Mouse (Mus musculus) midbrain, embryonic 14.5 days (tissue): ENCODE measurements around the gene Nmt1. TPM values are rescaled to one million over a fixed set of nuclear protein-coding genes. Genes with fewer than 3 reads are reported as not detected.
A peak's percentile ranks its signal among the peaks of the same experiment; 100 is the strongest.

Experiments used
- ATAC-seq: fragments of 200-750 bp; cut with Nextera tagmentation; 2 replicates; pipeline ENCODE4 v1.8.0; 2017; ENCODE audit warnings: moderate number of reproducible peaks, moderate library complexity; ENCODE audit not compliant: low FRiP score, low TSS enrichment
- DNase-seq: peaks from one replicate; pipeline ENCODE4 v3.0.0-alpha.2; 2015
- H3K27ac ChIP-seq: fragments of 300-500 bp; sonication (generic); replicated peaks from 2 replicates; pipeline ENCODE4 v1.5.1; 2014; ENCODE audit warnings: mild to moderate bottlenecking, low read depth, low read length, moderate library complexity
- H3K27me3 ChIP-seq: fragments of 300-500 bp; sonication (generic); 2 replicates; pipeline ENCODE4 v1.6.1; 2014; ENCODE audit warnings: low read length, control low read depth, mixed read lengths; ENCODE audit not compliant: control insufficient read depth, insufficient read depth
- H3K36me3 ChIP-seq: fragments of 300-500 bp; sonication (generic); 2 replicates; pipeline ENCODE4 v1.6.1; 2014; ENCODE audit warnings: low read length, control low read depth; ENCODE audit not compliant: control insufficient read depth, insufficient read depth
- H3K4me1 ChIP-seq: fragments of 300-500 bp; sonication (generic); 2 replicates; pipeline ENCODE4 v1.6.1; 2014; ENCODE audit warnings: mild to moderate bottlenecking, antibody characterized with exemption, low read length, control low read depth; ENCODE audit not compliant: control insufficient read depth, insufficient read depth
- H3K4me2 ChIP-seq: fragments of 300-500 bp; sonication (generic); 2 replicates; pipeline ENCODE4 v1.6.1; 2014; ENCODE audit warnings: mild to moderate bottlenecking, low read length, moderate library complexity
- H3K4me3 ChIP-seq: fragments of 300-500 bp; sonication (generic); replicated peaks from 2 replicates; pipeline ENCODE4 v1.5.1; 2014; ENCODE audit warnings: low read depth, low read length
- H3K9ac ChIP-seq: fragments of 300-500 bp; sonication (generic); replicated peaks from 2 replicates; pipeline ENCODE4 v1.6.1; 2014; ENCODE audit warnings: mild to moderate bottlenecking, low read length, moderate library complexity
- H3K9me3 ChIP-seq: fragments of 300-500 bp; sonication (generic); 2 replicates; pipeline ENCODE4 v1.6.1; 2016; ENCODE audit warnings: low read length, control low read depth, mixed read lengths; ENCODE audit not compliant: control insufficient read depth
- whole genome bisulfite sequencing: fragments of 180-500 bp; shearing (Covaris S2); extraction: QIAGEN DNeasy Blood & Tissue Kit; methylation state at CpG from one replicate; pipeline ENCODE4 v1.1.7; 2014; 5-methylcytosine and 5-hydroxymethylcytosine counted together
- polyA plus RNA-seq: library from polyadenylated mRNA; unstranded; fragments of >200 nt; fragmentation: Nextera tagmentation; extraction: Ambion mirVana; gene quantifications from 2 replicates; pipeline ENCODE4 v1.2.1, GENCODE M21; 2014

Gene Nmt1
- polyA plus RNA-seq, 1 experiment from 2014 or later = 38.0 TPM

DNA sequence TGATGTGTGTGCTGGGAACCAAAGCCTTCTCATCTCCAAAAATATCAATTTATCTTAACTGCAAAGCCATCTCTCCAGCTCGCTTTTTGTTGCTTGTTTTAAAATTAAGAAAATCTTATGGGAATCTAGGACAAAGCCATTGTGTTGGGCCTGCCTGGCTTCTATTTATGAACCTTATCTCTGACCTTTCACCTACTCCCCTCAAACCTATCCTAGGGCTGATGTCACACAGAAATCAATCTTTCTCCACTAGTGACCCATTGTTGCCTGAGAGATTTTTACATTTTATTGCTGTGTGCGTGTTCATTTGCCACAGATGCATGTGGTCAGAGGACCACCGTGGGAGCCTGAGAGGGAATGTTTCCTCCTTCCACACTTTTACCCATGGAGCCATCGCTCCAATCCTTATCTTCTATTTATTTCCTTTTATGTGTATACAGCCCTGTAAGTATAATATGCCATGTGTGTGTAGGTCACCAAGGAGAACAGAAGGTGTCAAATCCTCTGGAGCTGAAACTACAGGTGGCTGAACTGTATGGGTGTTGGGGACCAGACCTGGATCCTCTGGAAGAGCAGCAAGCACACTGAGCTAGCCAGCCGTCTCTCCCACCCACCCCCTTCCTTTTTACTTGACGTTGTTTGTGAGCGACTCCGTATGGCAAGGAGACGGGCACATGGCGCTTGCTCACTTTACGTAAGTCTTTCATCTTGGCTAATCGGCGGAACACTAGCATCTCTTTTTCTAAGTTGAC, 17.4 kb upstream of the Nmt1 start:
- H3K4me1 ChIP-seq = peaks cover 7% of the 10 kb centered on the region
- H3K9ac ChIP-seq = no peak overlapping the region
- no peaks in the 10 kb centered on the region for H3K9me3 ChIP-seq
- DNase-seq (no peak), ATAC-seq (no peak)
- H3K27ac ChIP-seq = no peak overlapping the region
- no peak overlapping the region for H3K4me3 ChIP-seq
- no peaks in the 10 kb centered on the region for H3K27me3 ChIP-seq
- H3K4me2 ChIP-seq = no peak overlapping the region
- H3K36me3 ChIP-seq = 0 out of 2 replicates have a peak, but pooled peaks cover 8% of the 10 kb centered on the region
- 85% methylated on average over 13 of the region's 13 CpGs for WGBS

DNA sequence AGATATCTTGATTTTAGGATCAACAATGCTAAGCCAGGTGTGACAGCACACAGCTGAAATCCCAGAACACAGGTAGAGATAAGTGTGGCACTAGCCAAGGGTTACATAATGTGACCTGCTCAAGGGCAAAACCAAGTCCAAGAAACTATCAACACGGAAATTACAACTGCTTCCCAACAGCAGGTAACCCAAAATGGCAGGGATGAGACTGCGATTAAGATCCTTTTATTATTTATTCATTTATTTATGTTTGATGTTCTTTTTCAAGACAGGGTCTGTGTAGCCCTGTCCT, 16.8 kb upstream of the Nmt1 start:
- 94% methylated on average over 2 of the region's 2 CpGs for WGBS
- H3K27ac ChIP-seq = no peak overlapping the region
- H3K9ac ChIP-seq = no peak overlapping the region
- H3K27me3 ChIP-seq = no peaks in the 10 kb centered on the region
- H3K9me3 ChIP-seq = no peaks in the 10 kb centered on the region
- H3K4me3 ChIP-seq = no peak overlapping the region
- peaks cover 11% of the 10 kb centered on the region for H3K4me1 ChIP-seq
- no peak overlapping the region for H3K4me2 ChIP-seq
- ATAC-seq = no peak
- 0 out of 2 replicates have a peak, but pooled peaks cover 8% of the 10 kb centered on the region for H3K36me3 ChIP-seq
- DNase-seq = no peak

DNA sequence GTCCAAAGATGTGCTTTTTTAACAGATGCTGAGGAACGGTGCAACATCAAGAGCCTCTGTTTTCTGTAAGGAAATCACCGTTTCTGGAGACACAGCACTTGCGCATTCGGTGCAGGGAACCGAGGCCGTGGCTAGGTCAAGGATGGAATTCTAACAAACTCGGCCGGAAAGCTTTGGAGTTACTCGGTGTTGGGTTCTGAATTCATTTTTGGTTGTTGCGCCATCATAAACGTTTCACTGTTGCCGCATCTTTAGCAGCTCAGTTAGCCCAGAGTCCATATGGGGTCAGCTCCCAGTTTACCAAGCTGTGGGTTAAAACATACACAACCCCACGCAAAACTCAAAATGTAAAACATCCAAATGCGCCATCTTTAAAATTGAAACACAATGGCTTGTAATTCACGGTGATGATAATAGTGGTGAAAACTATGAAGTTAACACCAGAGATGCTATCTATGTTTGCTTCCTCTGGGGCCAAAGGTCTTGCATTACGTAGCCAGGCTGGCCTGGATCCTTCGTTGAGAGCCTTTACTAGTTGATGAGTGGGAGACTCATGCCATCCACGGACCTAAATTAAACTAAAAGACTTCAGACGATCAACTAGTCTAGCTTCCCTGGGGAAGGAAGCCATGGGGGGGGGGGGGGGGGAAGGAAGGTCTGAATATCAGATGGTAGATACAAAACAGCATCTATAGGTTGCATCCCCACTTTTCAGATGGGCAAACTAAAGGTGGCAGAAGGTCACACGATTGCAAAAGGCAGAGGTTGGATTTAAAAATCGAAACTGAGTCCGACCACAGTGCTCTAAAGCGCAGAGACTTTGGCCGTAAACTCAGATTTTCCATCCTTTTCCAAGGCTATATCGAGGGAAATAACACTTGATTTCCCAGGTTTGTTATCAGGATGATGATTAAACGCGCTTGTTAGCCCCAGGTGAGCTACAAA, 11.8 kb upstream of the Nmt1 start:
- H3K27me3 ChIP-seq = no peaks in the 10 kb centered on the region
- no peak for ATAC-seq

DNA sequence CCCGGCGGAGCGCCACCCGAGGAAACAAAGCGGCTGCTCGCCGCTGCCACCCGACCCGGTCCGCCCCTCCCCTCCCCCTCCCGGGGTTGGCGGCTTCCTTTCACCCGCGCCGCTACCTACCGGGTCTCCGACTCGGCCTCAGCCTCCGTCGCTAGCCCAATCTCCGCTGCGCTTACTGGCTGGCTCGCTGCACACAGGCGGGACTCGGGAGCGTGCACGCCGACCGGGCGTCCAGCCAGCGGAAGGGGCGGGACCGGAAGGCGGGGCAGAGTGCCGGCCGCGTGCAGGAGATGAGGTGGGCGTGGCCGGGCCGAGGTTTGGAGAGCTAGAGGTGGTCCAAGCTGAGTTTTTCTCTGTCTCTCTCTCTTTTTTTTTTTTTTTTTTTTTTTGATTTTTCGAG, 11.1 kb upstream of the Nmt1 start:
- peak overlapping the region; percentile 71 for H3K4me2 ChIP-seq
- 0 out of 2 replicates have a peak, but pooled peaks cover 3% of the 10 kb centered on the region for H3K36me3 ChIP-seq
- peak; percentile 98 for DNase-seq
- WGBS = under 1% methylated on average over 40 of the region's 41 CpGs
- peaks cover 11% of the 10 kb centered on the region for H3K4me1 ChIP-seq
- ATAC-seq = peak; percentile 95
- H3K4me3 ChIP-seq = peak overlapping the region; percentile 63
- no peaks in the 10 kb centered on the region for H3K9me3 ChIP-seq
- no peaks in the 10 kb centered on the region for H3K27me3 ChIP-seq
- H3K27ac ChIP-seq = peak overlapping the region; percentile 92
- H3K9ac ChIP-seq = peak overlapping the region; percentile 76

More for the DNA sequence above, 11.8 kb upstream of the Nmt1 start:
- H3K4me3 ChIP-seq = peak overlapping the region; percentile 63
- H3K27ac ChIP-seq = peak overlapping the region; percentile 92
- WGBS = 47% methylated on average over 27 of the region's 27 CpGs
- 0 out of 2 replicates have a peak, but pooled peaks cover 3% of the 10 kb centered on the region for H3K36me3 ChIP-seq
- H3K4me2 ChIP-seq = peak overlapping the region; percentile 71
- peak overlapping the region; percentile 76 for H3K9ac ChIP-seq
- no peaks in the 10 kb centered on the region for H3K9me3 ChIP-seq
- peaks cover 11% of the 10 kb centered on the region for H3K4me1 ChIP-seq
- peak; percentile 42 for DNase-seq

DNA sequence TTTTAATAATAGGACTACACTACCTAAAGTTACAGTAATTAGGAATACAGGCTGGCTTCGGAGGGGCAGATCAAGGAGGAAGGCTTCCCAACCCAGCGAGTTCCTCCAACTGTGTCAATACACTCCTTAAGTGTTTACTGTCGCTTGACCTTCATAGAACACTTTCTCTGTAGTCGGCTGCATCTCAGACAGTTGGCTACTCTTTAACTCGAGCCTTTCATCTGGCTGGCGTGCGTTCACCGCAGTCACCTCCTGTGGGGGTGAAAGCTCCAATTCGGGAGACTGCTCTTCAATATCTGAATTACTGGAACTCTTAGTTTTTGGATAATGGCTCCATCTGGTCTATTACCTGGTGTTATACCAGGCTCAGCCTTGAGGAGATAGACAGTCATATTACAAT, 10.3 kb upstream of the Nmt1 start:
- Histone ChIP-seq H3K4me3 (no peak overlapping the region), H3K9me3 (no peaks in the 10 kb centered on the region), H3K4me2 (no peak overlapping the region), H3K27me3 (no peaks in the 10 kb centered on the region), H3K36me3 (0 out of 2 replicates have a peak, but pooled peaks cover 3% of the 10 kb centered on the region), H3K4me1 (peaks cover 11% of the 10 kb centered on the region), H3K27ac (no peak overlapping the region), H3K9ac (no peak overlapping the region)
- ATAC-seq (no peak), DNase-seq (no peak)
- 80% methylated on average over 9 of the region's 9 CpGs for WGBS

DNA sequence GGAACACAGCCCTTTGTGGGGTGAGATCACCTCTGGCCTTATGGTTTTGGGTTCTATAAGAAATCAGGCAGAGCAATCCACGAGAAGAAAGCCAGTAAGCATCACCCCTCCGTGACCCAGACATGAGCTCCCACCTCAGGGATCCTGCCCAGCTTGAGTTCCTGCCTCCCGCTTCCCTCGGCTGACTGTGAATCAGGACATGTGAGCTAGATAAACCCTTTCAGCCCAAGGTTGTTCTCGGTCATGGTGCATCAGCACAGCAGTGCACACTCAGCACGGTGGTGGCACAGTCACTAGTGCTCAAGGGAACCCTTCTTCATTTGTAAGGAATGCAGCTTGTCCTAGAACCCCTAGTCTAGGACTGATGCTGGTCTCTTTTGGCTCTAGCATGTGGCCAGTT, 9.1 kb upstream of the Nmt1 start:
- Histone ChIP-seq H3K36me3 (no peaks in the 10 kb centered on the region), H3K4me3 (no peak overlapping the region), H3K9ac (no peak overlapping the region), H3K27me3 (no peaks in the 10 kb centered on the region), H3K4me2 (no peak overlapping the region), H3K4me1 (peaks cover 11% of the 10 kb centered on the region), H3K9me3 (no peaks in the 10 kb centered on the region), H3K27ac (no peak overlapping the region)
- 75% methylated on average over 6 of the region's 6 CpGs for WGBS
- ATAC-seq = no peak
- DNase-seq = no peak

DNA sequence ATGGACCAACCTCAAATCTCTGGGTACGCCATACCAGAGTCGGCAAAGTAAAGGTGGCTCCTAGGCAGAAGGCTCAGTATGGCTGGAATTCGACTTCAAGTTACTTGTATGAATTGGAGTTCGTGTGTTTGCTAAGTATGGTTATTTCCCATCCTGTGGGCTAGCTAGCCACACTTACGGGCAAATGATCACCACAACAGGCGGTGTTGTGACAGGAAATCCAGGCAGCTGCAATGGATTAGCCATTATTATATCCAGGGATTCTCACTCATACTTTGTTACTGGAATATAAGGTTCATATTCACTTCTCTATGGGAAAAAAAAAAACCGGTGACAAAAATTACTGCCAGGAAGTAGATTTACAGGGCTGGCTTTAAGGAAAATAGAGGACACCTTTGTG, 8.7 kb upstream of the Nmt1 start:
- ATAC-seq (no peak), DNase-seq (no peak)
- Histone ChIP-seq H3K4me3 (no peak overlapping the region), H3K4me1 (peaks cover 11% of the 10 kb centered on the region), H3K9ac (no peak overlapping the region), H3K36me3 (no peaks in the 10 kb centered on the region), H3K4me2 (no peak overlapping the region), H3K27ac (no peak overlapping the region), H3K27me3 (no peaks in the 10 kb centered on the region), H3K9me3 (no peaks in the 10 kb centered on the region)
- 94% methylated on average over 7 of the region's 7 CpGs for WGBS

DNA sequence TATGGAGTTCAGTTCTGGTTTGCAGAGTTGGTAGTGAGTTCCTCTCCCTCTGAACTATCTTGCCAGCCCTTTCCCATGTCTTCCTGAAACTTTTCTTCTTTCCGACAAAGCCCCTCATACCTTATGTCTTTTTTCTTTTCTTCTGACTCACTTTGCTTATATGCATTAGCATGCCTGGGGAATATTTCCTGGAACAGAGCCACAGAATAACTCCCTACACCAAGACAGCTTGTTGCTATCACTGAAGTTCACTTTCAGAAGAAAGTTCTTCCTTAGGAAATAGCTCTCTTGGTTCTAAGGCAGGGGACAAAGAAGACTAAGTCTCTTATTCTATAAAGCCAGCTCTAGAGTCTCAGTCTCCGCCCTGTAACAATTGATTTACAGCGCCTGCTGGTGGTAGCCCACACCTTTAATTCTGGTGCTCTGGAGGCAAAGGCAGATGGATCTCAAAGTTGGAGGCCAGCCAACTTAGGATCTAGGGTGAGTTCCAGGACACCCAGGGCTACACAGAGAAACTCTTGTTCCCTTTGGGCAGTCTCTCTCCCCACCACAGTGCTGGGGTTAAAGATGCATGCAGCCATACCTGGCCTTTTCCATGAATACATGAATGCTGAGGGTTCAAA, 7.2 kb upstream of the Nmt1 start:
- Histone ChIP-seq H3K27me3 (no peaks in the 10 kb centered on the region), H3K4me3 (no peak overlapping the region), H3K27ac (no peak overlapping the region), H3K4me2 (no peak overlapping the region), H3K36me3 (no peaks in the 10 kb centered on the region), H3K9ac (no peak overlapping the region), H3K4me1 (peaks cover 3% of the 10 kb centered on the region; the same call in 1 of the 2 replicates), H3K9me3 (no peaks in the 10 kb centered on the region)
- no peak for ATAC-seq
- no peak for DNase-seq
- 67% methylated on average over 3 of the region's 3 CpGs for WGBS
